ENCODE assay signal across 28 mouse cellular contexts in the genomic region with DNA sequence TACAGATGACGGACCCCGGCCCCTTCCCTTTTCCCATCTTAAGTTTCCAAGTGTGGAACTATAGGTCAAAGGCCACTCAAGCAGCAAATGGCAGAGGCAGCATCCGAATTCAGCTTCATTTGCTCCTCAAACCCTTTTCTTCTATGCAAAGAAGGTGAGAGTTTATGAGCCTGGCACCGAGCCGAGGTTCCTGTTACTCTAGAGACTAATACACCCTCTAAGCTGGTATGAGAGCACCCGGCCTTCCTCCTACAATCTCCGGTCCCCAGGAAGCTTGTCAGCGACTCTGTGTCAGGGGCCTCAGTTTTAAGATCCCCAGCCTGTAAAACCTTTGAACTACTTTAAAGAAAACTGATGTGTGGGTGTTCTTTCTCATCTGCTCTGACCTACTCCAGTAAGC.
DNase-seq lines count a peak whose midpoint lies in the region; ATAC-seq and TF ChIP-seq lines count a peak whose summit lies in the region.
"Had no signal": no experiment of that assay in that cellular context is flagged by ENCODE, and none has a peak within 500 bp of the region (broad histone marks: within the 10 kb centered on the region; RNA-seq: fewer than 3 reads in every experiment).

No protein-coding gene starts in this region.

- WGBS in kidney, adult 2 months = 33% methylated on average over 8 of the region's 8 CpGs
- 19% methylated on average over 8 of the region's 8 CpGs for WGBS in kidney, postnatal 0 days

- no peaks in the 10 kb centered on the region for H3K36me3 ChIP-seq in kidney, adult 2 months (ENCODE audit: control insufficient read depth, insufficient read depth, low read length)
- H3K36me3 ChIP-seq in kidney, postnatal 0 days (ENCODE audit: insufficient read depth, low read length) = no peaks in the 10 kb centered on the region
- H3K36me3 ChIP-seq: embryonic facial prominence, embryonic 12.5 days; heart, embryonic 10.5 days; heart, embryonic 15.5 days; limb, embryonic 12.5 days; liver, embryonic 15.5 days; neural tube, embryonic 15.5 days; stomach, embryonic 15.5 days had no signal

- no peak for ATAC-seq in kidney, postnatal 0 days (replicated peaks; ENCODE audit: low FRiP score, low read depth)
- ATAC-seq: forebrain, embryonic 14.5 days; hindbrain, postnatal 0 days; intestine, embryonic 16.5 days; Patski had no signal

- no peak for TF ChIP-seq CTCF in kidney, adult 2 months (conservative IDR thresholded peaks at IDR 0.05; ENCODE audit: insufficient read depth, insufficient read length, low read depth, low read length)
- no peak for TF ChIP-seq CTCF in kidney, postnatal 0 days (IDR thresholded peaks at IDR 0.05; ENCODE audit: low read depth)

- no peaks in the 10 kb centered on the region for H3K27me3 ChIP-seq in kidney, adult 2 months (replicated peaks; ENCODE audit: control insufficient read depth, insufficient read depth, low read length)
- no peaks in the 10 kb centered on the region for H3K27me3 ChIP-seq in kidney, postnatal 0 days (ENCODE audit: insufficient read depth, low read length)
- H3K27me3 ChIP-seq: embryonic facial prominence, embryonic 12.5 days; heart, embryonic 15.5 days; neural tube, embryonic 15.5 days; Patski; stomach, embryonic 15.5 days had no signal

- H3K4me2 ChIP-seq in kidney, postnatal 0 days (ENCODE audit: low read length) = no peak overlapping the region
- H3K4me2 ChIP-seq: embryonic facial prominence, embryonic 12.5 days; heart, embryonic 15.5 days; limb, embryonic 12.5 days; liver, embryonic 15.5 days; lung, embryonic 14.5 days; neural tube, embryonic 15.5 days; stomach, embryonic 15.5 days had no signal

- H3K9me3 ChIP-seq in kidney, postnatal 0 days (replicated peaks; ENCODE audit: low read length) = no peaks in the 10 kb centered on the region
- H3K9me3 ChIP-seq: embryonic facial prominence, embryonic 12.5 days; heart, embryonic 10.5 days; heart, embryonic 15.5 days; liver, embryonic 15.5 days; neural tube, embryonic 15.5 days; stomach, embryonic 15.5 days had no signal

- no peak overlapping the region for H3K9ac ChIP-seq in kidney, postnatal 0 days (ENCODE audit: low read depth, low read length)
- H3K9ac ChIP-seq: embryonic facial prominence, embryonic 12.5 days; heart, embryonic 15.5 days; limb, embryonic 12.5 days; liver, embryonic 15.5 days; lung, embryonic 14.5 days; neural tube, embryonic 15.5 days; stomach, embryonic 15.5 days had no signal

- peak; percentile 18 for DNase-seq in gastrocnemius, postnatal 14 days
- no peak for DNase-seq in gastrocnemius, postnatal 25 days
- DNase-seq in kidney, adult 2 months = peak; percentile 54
- DNase-seq in kidney, postnatal 0 days (ENCODE audit: low spot score) = peak; percentile 43
- peak; percentile 67 to 70 for DNase-seq in kidney, postnatal 4 days
- DNase-seq in embryo, embryonic 9.5 days (ENCODE audit: extremely low spot score) = no peak
- no peak for DNase-seq in left cerebral cortex, adult 18-20 months (ENCODE audit: low spot score in 2 of 2)
- DNase-seq: adrenal gland, postnatal 10 days; cerebellum, adult 11 months; cerebellum, adult 9-10 months; cerebellum, postnatal 36 days; heart, adult 11 months; lung, embryonic 14.5 days; lung, postnatal 14 days; midbrain, embryonic 14.5 days; right cerebral cortex, postnatal 25 days; thymus, postnatal 14 days had no signal

- H3K4me1 ChIP-seq in kidney, adult 2 months (ENCODE audit: control insufficient read depth, insufficient read depth, low read length) = no peaks in the 10 kb centered on the region
- no peaks in the 10 kb centered on the region for H3K4me1 ChIP-seq in kidney, postnatal 0 days (replicated peaks; ENCODE audit: insufficient read depth, low read length)
- H3K4me1 ChIP-seq: embryonic facial prominence, embryonic 12.5 days; heart, embryonic 15.5 days; liver, embryonic 15.5 days had no signal

- no peak overlapping the region for H3K4me3 ChIP-seq in kidney, adult 2 months (ENCODE audit: insufficient read depth, low read depth, low read length)
- H3K4me3 ChIP-seq in kidney, postnatal 0 days (replicated peaks; ENCODE audit: low read depth, low read length) = no peak overlapping the region
- H3K4me3 ChIP-seq: embryonic facial prominence, embryonic 12.5 days; heart, embryonic 10.5 days; heart, embryonic 15.5 days; limb, embryonic 12.5 days; liver, embryonic 15.5 days; neural tube, embryonic 15.5 days; stomach, embryonic 15.5 days had no signal

- intact Hi-C loops in gastrocnemius, postnatal 14 days (cut with DNase I; ENCODE audit: low total_unique reads) = no loop called here

- H3K27ac ChIP-seq in kidney, adult 2 months (ENCODE audit: insufficient read depth, low read depth, low read length) = no peak overlapping the region
- no peak overlapping the region for H3K27ac ChIP-seq in kidney, postnatal 0 days
- H3K27ac ChIP-seq: embryonic facial prominence, embryonic 12.5 days; heart, embryonic 10.5 days; heart, embryonic 15.5 days; hindbrain, postnatal 0 days; limb, embryonic 12.5 days; liver, embryonic 15.5 days; neural tube, embryonic 15.5 days; stomach, embryonic 15.5 days had no signal

- no peak for TF ChIP-seq POLR2A in kidney, adult 2 months (IDR thresholded peaks at IDR 0.05; ENCODE audit: low read depth, low read length)

Comparison
In these comparisons a context has a peak if more than half of its experiments do, and no peak if none do; other contexts are left out.
1. DNase-seq: peak in gastrocnemius, postnatal 14 days (single experiment), kidney, adult 2 months (single experiment), kidney, postnatal 0 days (single experiment) and kidney, postnatal 4 days (2 of 2); none in gastrocnemius, postnatal 25 days (single experiment), embryo, embryonic 9.5 days (single experiment) and left cerebral cortex, adult 18-20 months (0 of 2).